Mouse (Mus musculus) kidney, postnatal 14 days (tissue): ENCODE results near the gene Fam174b.

ENCODE experiments used
- DNase-seq: peaks from one replicate; pipeline ENCODE4 v3.0.0; 2022; ENCODE audit warnings: mixed read lengths

The Fam174b gene

GRCm38 (mm10) chr7:73740111-73741035 is at the start of gene Fam174b:
TSS of gene Fam174b (plus strand) at chr7:73740302.
- peak; percentile 83 for DNase-seq

DNA sequence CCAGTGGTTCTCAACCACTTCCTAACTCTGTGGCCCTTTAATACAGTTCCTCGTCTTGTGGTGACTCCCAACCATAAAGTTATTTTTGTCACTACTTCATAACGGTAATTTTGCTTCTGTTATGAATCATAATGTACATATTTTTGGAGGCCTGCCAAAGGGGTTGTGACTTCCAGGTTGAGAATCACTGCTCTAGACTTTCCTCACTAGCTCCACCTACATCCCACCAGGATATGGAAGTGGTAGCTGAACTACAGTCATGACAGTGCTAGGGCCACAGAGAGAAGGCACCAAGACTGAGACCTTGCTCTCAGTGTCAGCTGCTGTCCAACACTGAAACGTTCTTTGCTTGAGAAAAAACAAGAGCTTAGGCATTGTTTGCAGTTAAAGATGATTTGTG is 43.0 kb upstream of the Fam174b start:
- DNase-seq: no peak

- no peak for DNase-seq
Observed at GRCm38 (mm10) chr7:73704305-73704704, 35.8 kb upstream of the Fam174b start.

DNA sequence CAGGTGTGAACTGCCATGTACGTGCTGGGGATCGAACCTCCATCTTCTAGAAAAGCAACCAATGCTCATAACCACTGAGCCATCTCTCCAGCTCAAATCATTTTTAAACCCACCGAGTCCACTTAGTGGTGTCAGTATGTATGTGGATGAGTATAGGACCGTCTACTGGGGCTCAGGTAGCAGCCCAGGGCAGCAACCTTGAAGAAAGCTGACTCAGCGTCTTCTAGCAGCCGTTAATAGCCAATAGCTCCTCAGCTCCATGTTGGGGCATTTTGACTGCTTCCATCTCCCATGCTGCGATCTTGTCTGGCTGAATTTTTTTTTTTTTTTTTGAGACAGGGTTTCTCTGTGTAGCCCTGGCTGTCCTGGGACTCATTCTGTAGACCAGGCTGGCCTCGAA is 26.6 kb upstream of the Fam174b start:
- DNase-seq: no peak

- no peak for DNase-seq
Observed at GRCm38 (mm10) chr7:73715928-73716749, 24.0 kb upstream of the Fam174b start.

- no peak for DNase-seq
Observed at GRCm38 (mm10) chr7:73716841-73717240, 23.3 kb upstream of the Fam174b start.

DNA sequence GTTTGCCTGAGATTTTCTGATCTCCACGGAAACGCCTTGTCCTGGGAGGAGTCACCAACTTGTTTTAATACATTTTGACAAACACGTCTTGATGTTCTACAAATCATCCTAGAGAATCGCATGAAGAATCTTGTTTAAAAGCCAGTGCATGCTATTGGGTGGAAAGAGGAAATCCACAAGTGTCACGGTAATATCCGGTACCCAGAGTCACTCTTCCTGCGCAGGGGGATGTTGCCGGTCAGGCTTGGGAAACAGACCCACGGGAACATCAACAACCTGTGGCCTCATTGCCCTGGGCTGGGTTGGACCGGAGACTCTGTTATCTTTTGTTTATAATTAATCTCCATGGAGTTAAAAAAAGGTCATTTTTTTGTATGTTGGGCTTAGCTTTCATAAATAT is 22.1 kb upstream of the Fam174b start:
- DNase-seq: peak; percentile 50

DNA sequence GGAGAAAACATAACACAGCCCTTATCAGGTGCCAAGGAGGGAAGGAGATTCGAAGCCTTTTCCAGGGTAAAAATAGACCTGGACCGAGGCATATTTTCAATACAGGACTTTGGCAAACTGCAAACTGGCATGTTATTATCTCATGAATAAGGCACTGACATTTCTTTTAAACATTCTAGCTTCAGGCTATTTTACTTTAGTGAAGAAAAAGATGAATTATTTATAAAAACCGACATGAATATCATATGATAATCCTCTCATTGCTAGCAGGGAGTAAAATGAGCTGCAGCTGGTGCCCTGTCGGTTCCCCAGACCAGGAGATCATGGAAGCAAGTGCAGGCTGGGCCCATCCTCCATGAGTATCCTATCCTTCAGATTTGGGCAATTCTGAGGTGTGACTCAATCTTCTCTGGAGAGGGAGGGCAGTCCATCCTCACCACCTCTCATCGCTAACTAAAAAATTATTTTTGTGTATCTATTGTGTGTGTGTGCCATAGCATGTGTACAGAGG is 21.6 kb upstream of the Fam174b start:
- no peak for DNase-seq

DNA sequence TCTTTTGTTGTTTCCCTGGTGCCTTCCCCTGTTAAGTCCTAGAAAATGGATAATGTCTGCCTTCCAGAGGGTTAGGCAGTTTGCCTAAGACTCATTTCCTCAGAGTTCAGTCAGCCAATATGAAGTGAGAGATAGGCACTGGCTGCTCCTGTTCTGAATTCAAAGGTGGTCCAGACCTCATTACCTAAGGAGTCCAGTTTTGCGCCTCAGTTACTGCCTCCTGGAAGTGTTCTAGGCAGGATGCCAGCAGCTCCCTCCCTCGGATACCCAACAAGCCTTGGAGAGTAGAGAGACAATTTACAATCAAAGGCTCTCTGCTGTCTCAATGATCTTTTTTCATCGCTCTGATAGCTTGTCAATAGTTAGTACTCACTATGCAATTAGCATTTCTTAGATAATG is 19.1 kb upstream of the Fam174b start:
- DNase-seq: peak; percentile 43

- DNase-seq: no peak
Observed at GRCm38 (mm10) chr7:73721764-73722163, 18.3 kb upstream of the Fam174b start.

DNA sequence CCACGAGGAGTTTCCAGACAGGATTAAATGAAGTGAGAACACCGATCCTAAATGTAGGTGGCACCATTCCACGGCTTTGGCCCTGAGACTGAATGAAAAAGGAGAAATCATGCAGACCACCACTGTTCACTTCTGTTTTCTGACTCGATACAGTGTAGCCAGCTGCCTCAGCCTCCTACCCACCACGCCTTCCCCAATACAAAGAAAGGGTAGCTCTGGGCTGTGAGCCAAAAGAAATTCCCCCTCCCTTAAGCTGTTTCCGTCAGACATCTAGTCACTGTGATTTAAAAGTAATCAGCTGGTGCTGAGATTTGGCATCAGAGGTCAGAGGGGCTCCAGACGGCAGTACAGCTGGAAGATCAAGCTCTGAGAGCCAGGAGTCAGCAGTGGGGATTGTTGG is 10.2 kb upstream of the Fam174b start:
- DNase-seq: no peak

DNA sequence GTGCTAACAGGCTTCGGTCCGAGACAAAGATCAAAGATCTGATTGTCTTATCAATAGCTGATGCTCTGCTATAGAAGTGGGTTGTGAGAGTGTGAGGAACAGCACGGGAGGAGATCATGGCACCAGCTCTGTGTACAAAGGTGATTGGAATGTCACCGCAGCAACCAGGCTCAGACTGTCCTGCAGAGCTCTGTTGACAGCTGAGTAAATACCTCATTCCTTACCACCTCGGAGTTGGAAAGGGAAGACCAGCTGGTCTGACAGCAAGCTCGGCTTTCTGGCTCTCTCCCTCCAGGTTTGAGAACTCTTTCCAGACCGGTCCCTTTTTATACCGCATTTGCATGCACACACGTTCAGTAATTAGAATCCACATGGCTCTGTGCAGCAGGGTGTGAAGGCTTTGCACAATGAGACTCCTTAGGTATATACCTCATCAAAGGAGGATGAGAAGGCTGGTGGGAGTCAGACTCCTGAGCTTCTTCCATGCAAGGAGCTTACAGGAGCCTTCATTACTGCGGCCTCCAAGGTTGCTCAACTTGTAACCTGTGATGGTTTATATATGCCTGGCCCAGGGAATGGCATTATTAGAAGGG is 9.6 kb upstream of the Fam174b start:
- no peak for DNase-seq

- no peak for DNase-seq
Observed at GRCm38 (mm10) chr7:73736046-73736445, 4.1 kb upstream of the Fam174b start.

GRCm38 (mm10) chr7:73741392-73741791 is 1.3 kb downstream of the Fam174b start:
- no peak for DNase-seq

- DNase-seq: no peak
Observed at GRCm38 (mm10) chr7:73741841-73742240, 1.7 kb downstream of the Fam174b start.

- no peak for DNase-seq
Observed at GRCm38 (mm10) chr7:73743144-73743543, 3.0 kb downstream of the Fam174b start.

GRCm38 (mm10) chr7:73743831-73744370 is 3.8 kb downstream of the Fam174b start:
- DNase-seq: no peak

DNA sequence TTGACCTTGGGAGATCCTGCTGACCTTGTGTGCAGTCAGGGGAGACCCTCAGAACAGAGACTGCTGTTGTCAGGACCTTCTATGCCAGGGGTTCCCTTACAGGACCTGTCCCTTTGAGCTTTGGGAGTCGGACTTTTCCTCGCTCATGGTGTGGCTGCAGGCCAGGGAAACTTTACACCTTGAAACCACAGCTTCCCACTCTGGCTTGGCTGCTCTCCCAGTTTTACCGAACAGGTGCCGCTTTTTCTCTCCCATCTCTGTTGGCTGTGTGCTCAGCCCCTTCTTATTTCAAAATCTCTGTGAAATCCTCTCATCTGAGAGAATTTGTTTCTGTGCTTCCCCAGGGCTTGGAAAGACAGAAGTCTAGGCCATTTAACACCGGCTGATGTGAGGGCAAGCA is 5.8 kb downstream of the Fam174b start:
- peak; percentile 79 for DNase-seq

DNA sequence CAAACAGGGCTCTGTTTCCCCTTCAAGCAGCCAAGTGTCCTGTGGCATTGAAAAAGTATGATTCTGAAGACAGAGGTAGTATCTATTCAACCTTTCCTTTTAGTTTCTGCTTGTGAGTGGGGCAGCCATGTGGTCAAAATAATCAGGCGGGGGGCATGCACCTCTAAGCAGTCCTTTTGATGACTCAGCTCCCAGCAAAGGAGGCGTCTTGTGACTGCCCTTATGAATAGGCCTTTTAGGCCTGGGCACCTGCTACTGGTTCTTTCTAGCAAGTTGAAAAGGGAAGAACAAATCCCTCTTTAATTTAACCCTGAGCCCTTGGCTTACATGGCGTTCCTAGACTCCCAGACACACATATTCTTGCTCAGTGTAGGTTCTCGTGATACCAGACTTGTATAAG is 6.7 kb downstream of the Fam174b start:
- DNase-seq: no peak

GRCm38 (mm10) chr7:73747531-73747930 is 7.4 kb downstream of the Fam174b start:
- no peak for DNase-seq

- no peak for DNase-seq
Observed at GRCm38 (mm10) chr7:73748437-73749108, 8.5 kb downstream of the Fam174b start.

GRCm38 (mm10) chr7:73749339-73749738 is 9.2 kb downstream of the Fam174b start:
- no peak for DNase-seq
